Mouse (Mus musculus) stomach, embryonic 15.5 days (tissue): ENCODE data around the gene Letmd1. TPM values are rescaled to one million over a fixed set of nuclear protein-coding genes. Genes with fewer than 3 reads are reported as not detected.
"Not testable (repeated sequence)": the region's sequence is repeated elsewhere in the genome, so short reads cannot be mapped to it uniquely, and the experiment has no call there.

Experiments
- ATAC-seq: fragments of 200-750 bp; cut with Nextera tagmentation; 2 replicates; pipeline ENCODE4 v1.8.0; 2017; ENCODE audit warnings: low read depth, moderate number of reproducible peaks, moderate TSS enrichment; ENCODE audit not compliant: insufficient read depth, low FRiP score
- H3K27ac ChIP-seq: fragments of 300-500 bp; sonication (generic); 2 replicates; pipeline ENCODE4 v1.5.1; 2015; ENCODE audit warnings: mild to moderate bottlenecking, inconsistent platforms
- H3K27me3 ChIP-seq: fragments of 300-500 bp; sonication (generic); replicated peaks from 2 replicates; pipeline ENCODE4 v1.6.1; 2015; ENCODE audit warnings: inconsistent platforms
- H3K36me3 ChIP-seq: fragments of 300-500 bp; sonication (generic); 2 replicates; pipeline ENCODE4 v1.6.1; 2015; ENCODE audit warnings: inconsistent platforms
- H3K4me1 ChIP-seq: fragments of 300-500 bp; sonication (generic); 2 replicates; pipeline ENCODE4 v1.6.1; 2015; ENCODE audit warnings: inconsistent platforms
- H3K4me2 ChIP-seq: fragments of 300-500 bp; sonication (generic); 2 replicates; pipeline ENCODE4 v1.6.1; 2015; ENCODE audit warnings: mild to moderate bottlenecking, inconsistent platforms
- H3K4me3 ChIP-seq: fragments of 300-500 bp; sonication (generic); replicated peaks from 2 replicates; pipeline ENCODE4 v1.5.1; 2015; ENCODE audit warnings: inconsistent platforms
- H3K9ac ChIP-seq: fragments of 300-500 bp; sonication (generic); 2 replicates; pipeline ENCODE4 v1.6.1; 2015; ENCODE audit warnings: inconsistent platforms
- H3K9me3 ChIP-seq: fragments of 300-500 bp; sonication (generic); 2 replicates; pipeline ENCODE4 v1.6.1; 2016; ENCODE audit warnings: inconsistent platforms
- WGBS: fragments of 180-500 bp; shearing (Covaris S2); methylation state at CpG from one replicate; pipeline ENCODE4 v1.1.7; 2015; 5-methylcytosine and 5-hydroxymethylcytosine counted together
- polyA plus RNA-seq: library from polyadenylated mRNA; unstranded; fragments of >200 nt; fragmentation: Nextera tagmentation; extraction: Ambion mirVana; gene quantifications from 2 replicates; pipeline ENCODE4 v1.2.1, GENCODE M21; 2015

The Letmd1 gene
- polyA plus RNA-seq, 1 experiment from 2014 or later, result 25.5 TPM

GRCm38 (mm10) chr15:100478925-100479324 is 10.1 kb downstream of the Letmd1 start:
- H3K27me3 ChIP-seq, result no peaks in the 10 kb centered on the region
- H3K4me3 ChIP-seq, result no peak overlapping the region
- WGBS, result 77% methylated on average over 4 of the region's 4 CpGs
- H3K9ac ChIP-seq, result no peak overlapping the region
- no peak overlapping the region for H3K27ac ChIP-seq
- H3K9me3 ChIP-seq, result no peaks in the 10 kb centered on the region
- H3K4me2 ChIP-seq, result no peak overlapping the region
- H3K4me1 ChIP-seq, result no peaks in the 10 kb centered on the region
- H3K36me3 ChIP-seq, result peaks cover 39% of the 10 kb centered on the region
- no peak for ATAC-seq

- Histone ChIP-seq H3K27ac (no peak overlapping the region), H3K36me3 (peaks cover 26% of the 10 kb centered on the region), H3K9ac (no peak overlapping the region), H3K4me3 (no peak overlapping the region), H3K27me3 (no peaks in the 10 kb centered on the region), H3K9me3 (no peaks in the 10 kb centered on the region), H3K4me2 (no peak overlapping the region), H3K4me1 (peaks cover 9% of the 10 kb centered on the region; the same call in 1 of the 2 replicates)
- WGBS, result 74% methylated on average over 3 of the region's 3 CpGs
- ATAC-seq, result no peak
Measured at GRCm38 (mm10) chr15:100485576-100485975, 16.8 kb downstream of the Letmd1 start.

DNA sequence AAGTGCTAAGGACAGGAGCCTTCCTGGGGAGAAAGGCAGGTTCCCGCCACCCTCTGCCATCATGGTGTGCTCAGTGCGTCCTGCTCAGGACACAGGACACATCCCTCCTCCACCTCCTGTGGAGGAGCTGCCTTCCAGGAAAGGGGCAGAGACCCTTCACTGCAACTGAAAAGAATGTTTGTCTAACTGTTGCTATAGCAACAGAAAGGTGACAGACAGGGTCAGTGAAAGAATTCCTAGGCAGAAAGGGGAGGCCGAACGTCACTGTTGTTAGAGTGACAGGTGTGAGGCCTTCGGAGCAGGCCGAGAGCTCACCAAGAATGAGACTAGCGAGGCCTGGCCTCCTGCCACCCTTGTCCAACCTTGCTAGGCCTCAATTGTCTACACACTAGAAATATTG is 17.6 kb downstream of the Letmd1 start:
- Histone ChIP-seq H3K9ac (no peak overlapping the region), H3K4me1 (peaks cover 12% of the 10 kb centered on the region; the same call in 1 of the 2 replicates), H3K4me3 (no peak overlapping the region), H3K9me3 (no peaks in the 10 kb centered on the region), H3K27me3 (no peaks in the 10 kb centered on the region), H3K27ac (no peak overlapping the region), H3K36me3 (peaks cover 23% of the 10 kb centered on the region), H3K4me2 (no peak overlapping the region)
- WGBS, result 37% methylated on average over 7 of the region's 7 CpGs
- ATAC-seq, result 0 out of 2 replicates have a peak, but pooled peaks have one; percentile 36

GRCm38 (mm10) chr15:100487050-100487449 is 18.2 kb downstream of the Letmd1 start:
- no peak overlapping the region for H3K4me2 ChIP-seq
- H3K27ac ChIP-seq, result no peak overlapping the region
- H3K4me1 ChIP-seq, result peaks cover 15% of the 10 kb centered on the region
- WGBS, result 67% methylated on average over 2 of the region's 2 CpGs
- H3K9me3 ChIP-seq, result no peaks in the 10 kb centered on the region
- peaks cover 18% of the 10 kb centered on the region for H3K36me3 ChIP-seq
- H3K4me3 ChIP-seq, result no peak overlapping the region
- no peaks in the 10 kb centered on the region for H3K27me3 ChIP-seq
- H3K9ac ChIP-seq, result no peak overlapping the region
- ATAC-seq, result no peak

- H3K27ac ChIP-seq, H3K9me3 ChIP-seq, ATAC-seq, H3K27me3 ChIP-seq, H3K4me3 ChIP-seq, H3K9ac ChIP-seq, H3K4me2 ChIP-seq: not testable (repeated sequence)
- H3K36me3 ChIP-seq, result peaks cover 15% of the 10 kb centered on the region
- peaks cover 22% of the 10 kb centered on the region for H3K4me1 ChIP-seq
- whole genome bisulfite sequencing, result 82% methylated on average over 1 of the region's 1 CpGs
Measured at GRCm38 (mm10) chr15:100488297-100488696, 19.5 kb downstream of the Letmd1 start.

DNA sequence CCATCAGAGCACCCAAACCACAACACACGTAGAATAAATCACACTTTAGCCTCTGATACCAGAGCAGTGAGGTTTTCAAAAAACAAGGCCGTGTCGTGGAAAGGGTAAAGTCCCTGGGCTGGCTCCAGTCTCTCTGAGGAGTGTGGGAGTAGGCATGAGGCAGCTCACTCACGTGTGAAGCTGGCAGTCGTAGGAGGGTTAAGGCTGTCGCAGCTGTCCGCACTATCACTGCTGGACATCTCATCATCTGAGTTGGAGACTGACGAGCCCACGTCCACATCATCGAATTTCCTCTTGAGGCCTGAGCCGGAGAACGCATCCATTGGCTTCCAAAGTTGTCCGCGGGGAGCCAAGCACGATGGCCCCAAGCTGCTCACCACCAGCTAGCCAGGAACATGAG is 20.4 kb downstream of the Letmd1 start:
- Histone ChIP-seq H3K9me3 (no peaks in the 10 kb centered on the region), H3K4me2 (no peak overlapping the region), H3K36me3 (peaks cover 10% of the 10 kb centered on the region; the same call in 1 of the 2 replicates), H3K9ac (no peak overlapping the region), H3K4me3 (no peak overlapping the region), H3K27ac (no peak overlapping the region), H3K4me1 (peaks cover 32% of the 10 kb centered on the region), H3K27me3 (no peaks in the 10 kb centered on the region)
- ATAC-seq, result no peak
- WGBS, result 87% methylated on average over 15 of the region's 15 CpGs

DNA sequence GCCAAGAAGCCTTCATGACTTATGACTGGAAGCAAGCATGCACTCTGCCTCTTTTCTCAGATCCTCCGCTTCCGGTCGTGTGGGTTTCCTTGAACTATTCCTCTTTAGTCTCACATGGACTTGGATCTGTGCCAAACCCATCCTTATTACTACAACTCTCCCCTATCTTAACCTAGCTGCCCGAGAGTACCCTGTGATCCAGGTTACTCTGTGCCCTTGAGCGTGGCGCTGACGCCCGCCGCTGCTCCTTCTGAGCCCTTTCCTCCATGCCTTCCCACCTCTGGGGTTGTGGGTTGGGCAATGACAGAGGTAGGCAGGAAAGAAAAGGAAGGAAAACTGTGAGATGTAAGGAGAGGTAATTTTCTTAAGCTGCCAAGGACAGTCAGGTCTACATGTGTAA is 23.1 kb downstream of the Letmd1 start:
- H3K4me1 ChIP-seq, result peaks cover 34% of the 10 kb centered on the region
- no peak for ATAC-seq
- H3K27ac ChIP-seq, result no peak overlapping the region
- H3K36me3 ChIP-seq, result no peaks in the 10 kb centered on the region
- H3K4me2 ChIP-seq, result no peak overlapping the region
- no peak overlapping the region for H3K4me3 ChIP-seq
- no peaks in the 10 kb centered on the region for H3K27me3 ChIP-seq
- 52% methylated on average over 9 of the region's 9 CpGs for WGBS
- H3K9ac ChIP-seq, result no peak overlapping the region
- H3K9me3 ChIP-seq, result no peaks in the 10 kb centered on the region

DNA sequence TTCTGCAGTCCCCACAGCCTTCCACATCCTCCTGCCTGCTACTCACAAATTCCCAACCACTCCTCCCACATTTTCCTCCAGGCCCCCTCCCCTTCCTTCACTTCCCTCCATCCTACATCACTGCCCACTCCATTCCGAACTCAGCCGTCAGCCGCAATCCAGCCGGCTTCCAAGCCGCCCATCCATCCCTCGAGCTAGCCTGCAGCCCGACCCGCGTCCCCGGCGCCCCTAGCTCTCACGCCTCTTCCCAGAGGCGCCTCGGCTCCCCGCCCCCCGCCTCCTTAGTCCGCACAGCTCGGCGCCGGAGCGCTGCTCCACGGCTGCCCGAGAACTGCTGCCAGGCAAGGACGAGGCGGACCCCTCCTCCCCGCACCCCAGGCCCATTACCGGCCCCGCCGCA is 25.8 kb downstream of the Letmd1 start:
- no peaks in the 10 kb centered on the region for H3K36me3 ChIP-seq
- peak; percentile 59 for ATAC-seq
- peaks cover 31% of the 10 kb centered on the region for H3K4me1 ChIP-seq
- WGBS, result under 1% methylated on average over 29 of the region's 29 CpGs
- H3K9ac ChIP-seq, result peak overlapping the region; percentile 94
- H3K27ac ChIP-seq, result peak overlapping the region; percentile 91
- H3K4me3 ChIP-seq, result peak overlapping the region; percentile 91
- H3K9me3 ChIP-seq, result no peaks in the 10 kb centered on the region
- peak overlapping the region; percentile 93 for H3K4me2 ChIP-seq
- no peaks in the 10 kb centered on the region for H3K27me3 ChIP-seq

DNA sequence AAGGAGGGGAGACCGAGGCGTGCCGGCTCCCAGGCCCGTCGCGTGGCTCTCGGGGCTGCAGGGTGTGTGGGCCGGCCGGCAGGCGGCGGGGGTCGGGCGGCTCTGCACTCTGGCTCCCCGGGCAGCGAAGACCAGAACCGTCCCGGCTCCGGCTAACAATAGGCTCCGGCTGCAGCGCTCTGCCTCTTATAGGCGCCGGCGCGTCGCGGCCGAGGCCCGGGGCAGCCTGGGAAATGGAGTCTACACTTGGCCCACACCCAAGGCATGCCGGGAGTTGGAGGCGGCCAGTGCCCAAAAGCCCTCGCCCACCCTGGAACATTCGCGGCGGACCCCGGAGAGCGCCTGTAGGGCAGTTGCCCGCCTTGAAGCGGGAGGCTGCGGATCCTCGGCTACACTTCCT is 26.3 kb downstream of the Letmd1 start, which contains the start of gene Csrnp2:
Csrnp2 (minus strand) TSS at position 387 of the 400 bp plus-strand sequence.
- no peaks in the 10 kb centered on the region for H3K36me3 ChIP-seq
- H3K4me1 ChIP-seq, result peaks cover 29% of the 10 kb centered on the region
- ATAC-seq, result peak; percentile 98
- WGBS, result 0% methylated on average over 40 of the region's 40 CpGs
- H3K9ac ChIP-seq, result peak within 1 kb of the TSS; percentile 94
- peak within 1 kb of the TSS; percentile 93 for H3K4me2 ChIP-seq
- no peaks in the 10 kb centered on the region for H3K9me3 ChIP-seq
- H3K27me3 ChIP-seq, result no peaks in the 10 kb centered on the region
- H3K27ac ChIP-seq, result peak within 1 kb of the TSS; percentile 91
- H3K4me3 ChIP-seq, result peak within 1 kb of the TSS; percentile 91

- ATAC-seq, H3K9ac ChIP-seq, H3K9me3 ChIP-seq, H3K4me2 ChIP-seq, H3K4me1 ChIP-seq, H3K27ac ChIP-seq, H3K27me3 ChIP-seq, H3K36me3 ChIP-seq, H3K4me3 ChIP-seq: not testable (repeated sequence)
- WGBS, result 82% methylated on average over 8 of the region's 8 CpGs
Measured at GRCm38 (mm10) chr15:100499506-100499905, 30.7 kb downstream of the Letmd1 start.

GRCm38 (mm10) chr15:100508454-100509167 is 39.8 kb downstream of the Letmd1 start:
- no peak overlapping the region for H3K4me3 ChIP-seq
- no peaks in the 10 kb centered on the region for H3K9me3 ChIP-seq
- no peak for ATAC-seq
- no peaks in the 10 kb centered on the region for H3K4me1 ChIP-seq
- WGBS, result 91% methylated on average over 13 of the region's 13 CpGs
- no peak overlapping the region for H3K27ac ChIP-seq
- peaks cover 28% of the 10 kb centered on the region for H3K36me3 ChIP-seq
- no peak overlapping the region for H3K9ac ChIP-seq
- no peak overlapping the region for H3K4me2 ChIP-seq
- no peaks in the 10 kb centered on the region for H3K27me3 ChIP-seq

GRCm38 (mm10) chr15:100510072-100510471 is 41.2 kb downstream of the Letmd1 start:
- peaks cover 24% of the 10 kb centered on the region for H3K36me3 ChIP-seq
- H3K4me2 ChIP-seq, result no peak overlapping the region
- no peaks in the 10 kb centered on the region for H3K9me3 ChIP-seq
- ATAC-seq, result no peak
- H3K27me3 ChIP-seq, result no peaks in the 10 kb centered on the region
- H3K4me3 ChIP-seq, result no peak overlapping the region
- no peak overlapping the region for H3K9ac ChIP-seq
- WGBS, result 91% methylated on average over 11 of the region's 11 CpGs
- H3K4me1 ChIP-seq, result no peaks in the 10 kb centered on the region
- H3K27ac ChIP-seq, result no peak overlapping the region
